Mouse (Mus musculus) neural tube, embryonic 12.5 days (tissue): ENCODE measurements around the gene Spopl. TPM values are rescaled to one million over a fixed set of nuclear protein-coding genes. Genes with fewer than 3 reads are reported as not detected.
"Not testable (repeated sequence)": the region's sequence is repeated elsewhere in the genome, so short reads cannot be mapped to it uniquely, and the experiment has no call there.

ENCODE experiments used
- ATAC-seq: fragments of 200-750 bp; cut with Nextera tagmentation; 2 replicates; pipeline ENCODE4 v1.8.0; 2017; ENCODE audit warnings: low read depth, mild to moderate bottlenecking, moderate TSS enrichment, moderate library complexity; ENCODE audit not compliant: low FRiP score
- H3K27ac ChIP-seq: fragments of 300-500 bp; sonication (generic); 2 replicates; pipeline ENCODE4 v1.5.1; 2016
- H3K27me3 ChIP-seq: fragments of 300-500 bp; sonication (generic); replicated peaks from 2 replicates; pipeline ENCODE4 v1.6.1; 2016; ENCODE audit warnings: mild to moderate bottlenecking
- H3K36me3 ChIP-seq: fragments of 300-500 bp; sonication (generic); 2 replicates; pipeline ENCODE4 v1.6.1; 2016; ENCODE audit warnings: mild to moderate bottlenecking
- H3K4me1 ChIP-seq: fragments of 300-500 bp; sonication (generic); 2 replicates; pipeline ENCODE4 v1.6.1; 2016
- H3K4me2 ChIP-seq: fragments of 300-500 bp; sonication (generic); replicated peaks from 2 replicates; pipeline ENCODE4 v1.6.1; 2016; ENCODE audit warnings: mild to moderate bottlenecking
- H3K4me3 ChIP-seq: fragments of 300-500 bp; sonication (generic); 2 replicates; pipeline ENCODE4 v1.5.1; 2016
- H3K9ac ChIP-seq: fragments of 300-500 bp; sonication (generic); 2 replicates; pipeline ENCODE4 v1.6.1; 2016; ENCODE audit warnings: mild to moderate bottlenecking
- H3K9me3 ChIP-seq: fragments of 300-500 bp; sonication (generic); 2 replicates; pipeline ENCODE4 v1.6.1; 2016; ENCODE audit warnings: mild to moderate bottlenecking
- WGBS: fragments of 180-500 bp; shearing (Covaris S2); methylation state at CpG from one replicate; pipeline ENCODE4 v1.1.7; 2016; 5-methylcytosine and 5-hydroxymethylcytosine counted together
- polyA plus RNA-seq: library from polyadenylated mRNA; unstranded; fragments of >200 nt; fragmentation: Nextera tagmentation; extraction: Ambion mirVana; gene quantifications from 2 replicates; pipeline ENCODE4 v1.2.1, GENCODE M21; 2016

The Spopl gene
- 12.6 and 15.3 TPM in 2 replicates for polyA plus RNA-seq

DNA sequence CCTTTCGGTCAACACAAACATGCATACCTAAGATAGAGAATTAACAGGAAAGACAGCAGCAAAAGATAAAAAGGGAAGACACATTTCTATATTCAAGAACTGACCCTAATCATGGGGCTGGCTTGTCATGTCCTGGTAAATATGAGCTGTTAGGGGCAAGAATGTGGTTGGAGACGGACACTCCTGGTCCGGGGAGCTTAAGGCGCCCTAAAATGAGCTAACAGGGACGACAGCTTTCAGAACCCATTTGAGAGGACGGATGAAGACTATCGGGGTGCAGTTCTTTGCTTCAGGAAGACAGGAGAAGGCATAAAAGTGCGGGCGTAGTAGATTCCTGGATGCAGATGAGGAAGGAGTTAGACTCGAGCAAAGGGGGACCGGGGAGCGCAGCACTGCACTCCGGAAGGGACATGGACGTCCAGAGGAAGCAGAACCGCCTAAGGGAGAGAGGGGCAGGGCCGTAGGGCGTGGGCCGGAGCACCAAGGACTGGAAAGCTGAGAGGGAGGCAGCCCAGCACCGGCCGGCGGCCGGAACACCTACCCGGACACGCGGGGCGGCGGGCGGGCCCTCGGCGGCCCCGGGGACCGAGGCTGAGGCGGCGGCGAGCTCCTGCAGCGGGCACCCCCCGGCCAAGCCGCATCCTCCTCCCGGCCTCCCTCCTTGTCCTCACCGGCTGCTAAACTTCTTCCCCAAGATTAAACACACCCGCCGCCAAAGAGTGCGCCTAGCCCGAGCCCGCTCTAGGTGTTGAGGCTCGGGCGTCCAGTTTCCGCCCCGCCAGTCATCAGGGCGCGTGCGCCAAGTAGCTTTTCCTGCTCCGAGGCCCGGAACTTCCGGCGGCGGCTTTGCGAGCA lies at the start of gene Spopl:
TSS of gene Spopl (minus strand) at position 805 of the 855 bp plus-strand sequence.
- Histone ChIP-seq H3K9me3 (no peaks in the 10 kb centered on the region), H3K36me3 (0 out of 2 replicates have a peak, but pooled peaks cover 4% of the 10 kb centered on the region), H3K27ac (no peak within 1 kb of the TSS), H3K4me3 (peak within 1 kb of the TSS; percentile 97), H3K4me2 (peak within 1 kb of the TSS; percentile 80), H3K9ac (peak within 1 kb of the TSS; percentile 92), H3K4me1 (peaks cover 11% of the 10 kb centered on the region; the same call in 1 of the 2 replicates), H3K27me3 (peaks cover 6% of the 10 kb centered on the region; the same call in 1 of the 2 replicates)
- peak; percentile 96 for ATAC-seq
- 2% methylated on average over 58 of the region's 58 CpGs for WGBS

- Histone ChIP-seq H3K9ac (no peak overlapping the region), H3K4me3 (no peak overlapping the region), H3K27ac (no peak overlapping the region), H3K27me3 (no peaks in the 10 kb centered on the region), H3K9me3 (no peaks in the 10 kb centered on the region), H3K36me3 (no peaks in the 10 kb centered on the region), H3K4me2 (no peak overlapping the region), H3K4me1 (no peaks in the 10 kb centered on the region)
- ATAC-seq = no peak
Measured at GRCm38 (mm10) chr2:23620128-23620527, 48.2 kb upstream of the Spopl start.

DNA sequence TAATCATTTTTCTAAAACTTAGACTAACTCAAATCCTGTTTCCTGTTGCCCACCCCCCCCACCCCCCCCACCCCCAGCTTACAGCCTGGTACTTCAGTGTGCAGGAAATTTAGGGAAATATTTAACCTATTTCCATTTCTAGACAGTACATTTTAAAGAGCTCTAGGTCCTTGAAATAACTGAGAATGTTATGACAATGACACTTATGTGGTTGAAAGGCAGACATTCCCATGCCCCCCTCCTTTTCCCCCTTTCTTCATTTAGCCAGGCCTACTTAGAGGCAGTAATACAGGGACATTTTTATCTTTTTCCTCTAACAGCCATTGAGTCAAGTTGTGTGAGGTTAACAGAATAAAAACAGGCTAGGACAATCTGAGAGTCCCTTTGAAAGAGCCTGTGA lies 46.1 kb upstream of the Spopl start:
- Histone ChIP-seq H3K9ac (no peak overlapping the region), H3K9me3 (no peaks in the 10 kb centered on the region), H3K4me3 (no peak overlapping the region), H3K27ac (no peak overlapping the region), H3K4me2 (no peak overlapping the region), H3K4me1 (no peaks in the 10 kb centered on the region), H3K36me3 (no peaks in the 10 kb centered on the region), H3K27me3 (no peaks in the 10 kb centered on the region)
- ATAC-seq = no peak

DNA sequence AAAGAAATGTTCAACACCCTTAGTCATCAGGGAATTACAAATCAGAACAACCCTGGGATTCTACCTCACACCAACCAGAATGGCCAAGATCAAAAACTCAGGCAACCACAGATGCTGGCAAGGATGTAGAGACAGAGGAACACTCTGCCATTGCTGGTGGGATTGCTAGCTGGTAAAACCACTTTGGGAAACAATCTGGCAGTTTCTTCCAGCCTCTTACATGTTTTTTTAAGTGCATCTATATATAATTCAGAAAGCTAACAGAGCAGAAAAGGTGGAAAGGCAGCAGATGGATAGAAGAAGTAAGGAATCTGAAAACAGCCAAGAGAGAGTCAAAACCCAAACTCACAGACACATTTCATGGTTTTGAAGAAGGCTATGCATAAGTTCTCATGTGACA lies 33.5 kb upstream of the Spopl start:
- Histone ChIP-seq H3K9ac (no peak overlapping the region), H3K36me3 (no peaks in the 10 kb centered on the region), H3K27me3 (no peaks in the 10 kb centered on the region), H3K4me3 (no peak overlapping the region), H3K9me3 (no peaks in the 10 kb centered on the region), H3K27ac (no peak overlapping the region), H3K4me2 (no peak overlapping the region), H3K4me1 (no peaks in the 10 kb centered on the region)
- no peak for ATAC-seq

- Histone ChIP-seq H3K9ac (no peak overlapping the region), H3K4me1 (no peaks in the 10 kb centered on the region), H3K36me3 (no peaks in the 10 kb centered on the region), H3K4me2 (no peak overlapping the region), H3K4me3 (no peak overlapping the region), H3K9me3 (no peaks in the 10 kb centered on the region), H3K27ac (no peak overlapping the region), H3K27me3 (no peaks in the 10 kb centered on the region)
- no peak for ATAC-seq
- 39% methylated on average over 2 of the region's 2 CpGs for WGBS
Measured at GRCm38 (mm10) chr2:23588769-23589168, 16.9 kb upstream of the Spopl start.

DNA sequence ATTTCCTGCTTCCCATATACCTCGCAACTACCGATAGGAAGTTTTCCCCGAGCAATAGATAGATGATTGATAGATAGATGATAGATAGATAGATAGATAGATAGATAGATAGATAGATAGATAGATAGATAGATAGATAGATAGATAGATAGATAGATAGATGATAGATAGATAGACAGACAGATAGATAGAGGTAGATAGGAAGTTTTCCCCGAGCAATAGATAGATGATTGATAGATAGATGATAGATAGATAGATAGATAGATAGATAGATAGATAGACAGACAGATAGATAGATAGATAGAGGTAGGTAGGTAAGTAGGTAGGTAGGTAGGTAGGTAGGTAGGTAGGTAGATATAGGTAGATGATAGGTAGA lies 239 bp upstream of the Spopl start:
- H3K27ac ChIP-seq, H3K9ac ChIP-seq, H3K27me3 ChIP-seq, H3K36me3 ChIP-seq, ATAC-seq, H3K9me3 ChIP-seq: not testable (repeated sequence)
- Histone ChIP-seq H3K4me3 (peak overlapping the region; percentile 97), H3K4me1 (peaks cover 11% of the 10 kb centered on the region; the same call in 1 of the 2 replicates), H3K4me2 (peak overlapping the region; percentile 80)
- WGBS = 23% methylated on average over 4 of the region's 4 CpGs

DNA sequence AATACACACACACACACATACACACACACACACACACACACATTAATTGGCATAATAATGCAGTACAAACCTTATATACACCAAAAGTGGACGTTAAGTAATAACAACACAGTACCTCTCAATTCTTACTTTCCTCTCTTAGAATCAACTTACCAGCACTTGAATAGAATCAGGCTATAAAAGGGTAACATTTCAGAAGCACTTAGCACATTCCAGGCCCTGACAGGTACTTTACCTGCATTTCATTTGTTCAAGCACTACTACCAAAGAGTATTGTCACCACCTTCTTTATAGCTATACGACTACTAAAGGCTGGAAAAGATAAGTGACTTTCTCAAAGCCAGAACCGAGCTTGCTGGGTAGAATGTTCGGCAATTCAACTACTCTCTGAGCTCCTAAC lies 1.3 kb downstream of the Spopl start:
- no peak for ATAC-seq
- Histone ChIP-seq H3K4me1 (peaks cover 11% of the 10 kb centered on the region; the same call in 1 of the 2 replicates), H3K9me3 (no peaks in the 10 kb centered on the region), H3K4me2 (peak overlapping the region; percentile 80), H3K27me3 (peaks cover 6% of the 10 kb centered on the region; the same call in 1 of the 2 replicates), H3K27ac (no peak overlapping the region), H3K9ac (no peak overlapping the region), H3K36me3 (0 out of 2 replicates have a peak, but pooled peaks cover 4% of the 10 kb centered on the region), H3K4me3 (no peak overlapping the region)
- WGBS = 81% methylated on average over 4 of the region's 4 CpGs

GRCm38 (mm10) chr2:23568775-23569174 lies 3.1 kb downstream of the Spopl start:
- H3K9me3 ChIP-seq = no peaks in the 10 kb centered on the region
- no peak overlapping the region for H3K27ac ChIP-seq
- 0 out of 2 replicates have a peak, but pooled peaks cover 4% of the 10 kb centered on the region for H3K36me3 ChIP-seq
- H3K27me3 ChIP-seq = peaks cover 5% of the 10 kb centered on the region; the same call in 1 of the 2 replicates
- no peak overlapping the region for H3K9ac ChIP-seq
- WGBS = 89% methylated on average over 1 of the region's 1 CpGs
- peaks cover 11% of the 10 kb centered on the region; the same call in 1 of the 2 replicates for H3K4me1 ChIP-seq
- H3K4me3 ChIP-seq = no peak overlapping the region
- no peak overlapping the region for H3K4me2 ChIP-seq
- no peak for ATAC-seq

GRCm38 (mm10) chr2:23565081-23565801 lies 6.7 kb downstream of the Spopl start:
- no peaks in the 10 kb centered on the region for H3K27me3 ChIP-seq
- no peak overlapping the region for H3K4me2 ChIP-seq
- no peak overlapping the region for H3K27ac ChIP-seq
- no peak for ATAC-seq
- no peaks in the 10 kb centered on the region for H3K9me3 ChIP-seq
- WGBS = 93% methylated on average over 2 of the region's 2 CpGs
- 0 out of 2 replicates have a peak, but pooled peaks cover 4% of the 10 kb centered on the region for H3K36me3 ChIP-seq
- no peak overlapping the region for H3K4me3 ChIP-seq
- H3K4me1 ChIP-seq = no peaks in the 10 kb centered on the region
- no peak overlapping the region for H3K9ac ChIP-seq

DNA sequence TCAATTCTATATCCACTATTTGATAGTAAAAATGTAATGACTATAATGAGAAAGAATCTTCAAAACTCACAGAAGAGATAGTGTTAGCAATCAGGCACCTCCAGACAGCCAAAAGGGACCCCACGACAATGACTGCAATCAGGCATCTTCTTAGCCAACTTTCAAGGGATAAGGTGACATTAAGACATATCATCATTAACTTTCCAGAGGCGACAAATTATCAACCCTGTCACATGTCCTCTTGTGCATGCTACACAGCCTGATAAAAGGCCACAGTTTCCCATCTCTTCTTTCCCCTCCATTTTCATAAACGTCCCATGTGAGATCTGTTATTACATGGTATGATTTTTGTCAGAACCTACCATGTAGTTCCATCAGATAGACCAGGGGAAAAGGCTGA lies 9.0 kb downstream of the Spopl start:
- Histone ChIP-seq H3K4me1 (no peaks in the 10 kb centered on the region), H3K9me3 (no peaks in the 10 kb centered on the region), H3K27me3 (no peaks in the 10 kb centered on the region), H3K4me2 (no peak overlapping the region), H3K9ac (no peak overlapping the region), H3K36me3 (no peaks in the 10 kb centered on the region), H3K4me3 (no peak overlapping the region), H3K27ac (no peak overlapping the region)
- WGBS = 94% methylated on average over 3 of the region's 3 CpGs
- no peak for ATAC-seq

GRCm38 (mm10) chr2:23559186-23559585 lies 12.7 kb downstream of the Spopl start:
- no peaks in the 10 kb centered on the region for H3K36me3 ChIP-seq
- no peak overlapping the region for H3K4me2 ChIP-seq
- H3K9ac ChIP-seq = no peak overlapping the region
- WGBS = 91% methylated on average over 2 of the region's 2 CpGs
- ATAC-seq = no peak
- no peaks in the 10 kb centered on the region for H3K27me3 ChIP-seq
- H3K9me3 ChIP-seq = no peaks in the 10 kb centered on the region
- H3K27ac ChIP-seq = no peak overlapping the region
- H3K4me1 ChIP-seq = no peaks in the 10 kb centered on the region
- H3K4me3 ChIP-seq = no peak overlapping the region

DNA sequence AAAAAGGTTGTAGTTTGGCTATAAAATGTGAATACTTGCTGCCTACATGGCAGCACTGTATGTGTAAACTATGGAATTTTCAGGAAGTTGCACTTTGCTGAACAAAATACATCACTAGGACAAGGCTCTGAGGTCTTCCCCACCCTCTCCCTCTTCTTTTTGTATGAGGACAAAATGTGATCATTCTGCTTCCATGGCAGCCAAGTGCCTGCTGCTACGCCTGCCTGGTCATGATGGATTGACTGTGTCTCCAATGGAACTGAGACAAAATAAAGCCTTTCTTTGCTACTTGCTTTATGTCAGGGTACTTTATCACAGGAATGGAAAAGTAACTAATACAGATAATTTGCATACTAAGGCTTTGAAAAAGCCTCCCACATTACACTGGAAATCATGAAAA lies 20.7 kb downstream of the Spopl start:
- 0 out of 2 replicates have a peak, but pooled peaks have one; percentile 37 for ATAC-seq
- H3K36me3 ChIP-seq = no peaks in the 10 kb centered on the region
- no peaks in the 10 kb centered on the region for H3K27me3 ChIP-seq
- WGBS = 24% methylated on average over 1 of the region's 1 CpGs
- no peak overlapping the region for H3K27ac ChIP-seq
- H3K9ac ChIP-seq = no peak overlapping the region
- H3K4me1 ChIP-seq = no peaks in the 10 kb centered on the region
- H3K9me3 ChIP-seq = no peaks in the 10 kb centered on the region
- no peak overlapping the region for H3K4me2 ChIP-seq
- no peak overlapping the region for H3K4me3 ChIP-seq
